Mouse (Mus musculus) layer of hippocampus, adult 9-10 months (tissue): Measurements from ENCODE around the gene Cetn4.

ENCODE experiments used
- DNase-seq: peaks from one replicate; pipeline ENCODE4 v3.0.0; 2022; ENCODE audit warnings: low spot score

The Cetn4 gene

DNA sequence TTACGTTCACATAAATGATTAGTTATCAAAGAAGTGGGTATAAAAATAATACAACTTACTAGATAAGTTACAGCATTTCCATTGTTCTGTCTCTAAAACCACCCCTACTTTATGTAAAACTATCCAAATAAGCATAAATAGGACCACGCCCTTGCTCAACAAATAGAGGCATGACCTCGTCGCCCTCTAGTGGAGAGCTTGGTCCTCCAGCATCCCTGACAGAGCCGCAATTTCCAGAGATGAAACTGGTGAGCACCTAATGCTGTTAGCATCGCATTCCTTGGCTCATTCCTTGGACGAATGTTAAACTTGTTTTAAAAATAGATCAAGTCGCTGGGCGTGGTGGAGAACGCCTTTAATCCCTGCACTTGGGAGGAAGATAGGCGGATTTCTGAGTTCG, 9.8 kb downstream of the Cetn4 start:
- no peak for DNase-seq

DNA sequence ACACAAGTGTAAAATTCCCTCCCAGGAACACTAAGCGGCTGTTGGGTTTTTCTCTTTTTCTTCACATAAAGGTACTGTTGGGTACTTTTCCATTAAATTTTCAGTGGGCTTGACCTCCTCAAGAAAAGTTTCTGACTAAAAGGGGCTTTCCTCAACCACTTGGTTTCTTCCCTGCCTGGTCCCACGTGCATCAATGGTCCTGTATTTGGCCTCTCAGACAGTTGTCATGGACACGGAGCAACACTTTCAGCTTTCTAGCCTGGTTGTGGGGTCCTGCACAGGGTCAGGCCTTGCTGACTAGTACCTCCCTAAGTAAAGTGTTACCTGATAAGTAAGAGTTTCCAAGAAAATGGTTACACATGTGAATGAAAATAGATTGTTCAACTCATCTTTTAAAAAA, 13.0 kb downstream of the Cetn4 start:
- DNase-seq = no peak

DNA sequence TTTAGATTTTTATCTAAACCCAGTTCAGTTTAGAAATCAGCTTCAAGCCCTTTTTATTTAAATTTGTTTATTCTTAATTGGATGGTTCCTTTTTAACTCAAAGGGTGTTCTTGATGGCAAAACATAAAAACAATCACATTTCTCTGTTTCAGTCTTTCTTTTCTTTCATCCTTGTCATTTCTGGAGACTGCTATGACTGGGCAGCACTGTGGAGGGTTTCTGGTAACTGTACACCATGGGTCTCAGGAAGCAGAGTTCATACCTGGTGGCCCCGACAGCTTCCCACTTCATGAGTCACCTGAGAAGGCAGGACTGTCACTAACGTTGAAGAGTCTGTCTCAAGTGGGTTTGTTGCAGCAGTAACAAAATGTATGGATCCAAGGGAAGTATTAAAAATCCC, 19.9 kb downstream of the Cetn4 start:
- no peak for DNase-seq

DNA sequence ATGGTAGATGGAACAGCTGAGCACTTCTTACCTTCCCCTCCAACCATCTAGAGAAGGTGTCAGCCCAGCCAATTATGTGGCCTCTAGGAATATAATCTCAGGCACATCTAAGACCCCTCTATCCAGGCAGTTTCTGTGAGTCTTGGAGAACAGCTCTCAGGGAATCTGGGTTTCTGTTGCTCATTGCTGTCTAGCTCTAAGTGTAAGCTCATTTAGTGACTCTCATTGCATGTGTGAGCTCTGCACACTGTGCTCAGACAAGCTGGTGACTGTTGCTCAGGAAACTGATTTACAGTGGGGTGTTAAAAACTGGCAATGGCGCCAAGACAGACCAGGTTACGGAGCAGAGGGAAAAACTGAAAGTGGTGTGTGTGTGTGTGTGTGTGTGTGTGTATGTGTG, 20.6 kb downstream of the Cetn4 start:
- no peak for DNase-seq

DNA sequence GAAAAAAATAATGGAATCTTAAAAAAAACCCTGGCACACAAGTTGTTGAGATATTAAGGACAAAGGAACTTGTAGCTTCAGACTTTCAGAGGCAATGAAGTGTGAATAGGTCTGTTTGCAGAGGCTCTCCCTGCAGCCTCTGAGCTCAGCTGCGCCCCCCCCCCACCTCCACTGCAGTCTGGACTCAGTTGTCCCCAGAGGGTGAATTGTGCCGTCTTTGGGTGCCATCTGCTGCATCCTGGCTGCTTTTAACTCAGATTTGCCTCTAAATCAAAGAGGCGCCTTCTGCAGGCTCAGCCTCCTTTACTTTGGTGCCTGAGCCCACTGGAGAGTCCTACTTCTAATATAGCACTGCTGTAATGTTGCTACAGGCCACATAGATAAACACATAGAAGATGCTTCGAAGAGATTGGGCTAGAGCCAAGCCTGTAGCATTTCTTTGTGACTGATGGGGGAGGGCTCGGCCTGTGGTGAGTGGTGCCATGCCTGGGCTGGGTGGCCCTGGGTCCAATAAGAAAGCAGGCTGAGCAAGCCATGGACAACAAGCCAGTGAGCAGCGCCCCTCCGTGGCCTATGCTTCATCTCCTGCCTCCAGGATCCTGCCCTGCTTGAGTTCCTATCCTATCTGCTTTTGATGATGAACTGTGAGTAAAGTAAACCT, 21.5 kb downstream of the Cetn4 start:
- no peak for DNase-seq

DNA sequence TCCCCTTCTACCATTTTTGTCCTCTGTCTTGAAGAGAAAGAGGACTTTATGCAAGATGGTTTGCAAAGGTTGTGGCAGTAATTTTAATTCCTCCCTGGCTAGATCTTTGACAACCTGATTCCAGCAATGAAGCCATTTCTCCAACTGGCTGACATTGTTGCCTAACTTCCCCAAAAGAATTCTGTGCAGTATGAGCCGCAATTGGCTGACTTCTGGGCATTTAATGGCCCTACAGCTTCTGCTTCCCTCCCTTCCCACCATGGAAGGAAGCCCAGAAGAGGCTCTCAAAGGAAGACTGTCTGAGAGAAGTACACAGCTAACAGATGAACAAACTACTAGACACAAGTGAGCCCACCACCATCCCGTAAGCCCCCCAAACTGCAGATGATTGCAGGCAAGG, 23.3 kb downstream of the Cetn4 start:
- no peak for DNase-seq

DNA sequence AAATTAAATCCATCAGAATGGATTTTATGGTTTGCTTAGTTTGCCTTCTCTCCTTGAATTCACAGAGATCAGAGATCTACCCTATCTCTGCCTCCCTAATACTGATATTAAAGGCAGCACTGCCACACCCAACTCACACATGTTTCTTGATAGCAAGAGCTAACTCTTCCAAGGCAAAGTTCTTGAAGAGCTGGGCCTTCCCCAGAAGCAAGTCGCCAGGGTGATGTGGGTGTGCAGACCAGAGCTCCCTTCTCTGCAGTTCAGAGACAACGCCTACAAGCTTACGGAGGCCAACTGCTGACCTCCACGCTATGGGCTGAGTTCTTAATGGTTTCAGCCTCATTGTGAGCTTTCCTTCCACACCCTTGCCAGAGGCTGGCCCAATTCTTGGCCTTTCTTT, 29.3 kb downstream of the Cetn4 start:
- DNase-seq = no peak

DNA sequence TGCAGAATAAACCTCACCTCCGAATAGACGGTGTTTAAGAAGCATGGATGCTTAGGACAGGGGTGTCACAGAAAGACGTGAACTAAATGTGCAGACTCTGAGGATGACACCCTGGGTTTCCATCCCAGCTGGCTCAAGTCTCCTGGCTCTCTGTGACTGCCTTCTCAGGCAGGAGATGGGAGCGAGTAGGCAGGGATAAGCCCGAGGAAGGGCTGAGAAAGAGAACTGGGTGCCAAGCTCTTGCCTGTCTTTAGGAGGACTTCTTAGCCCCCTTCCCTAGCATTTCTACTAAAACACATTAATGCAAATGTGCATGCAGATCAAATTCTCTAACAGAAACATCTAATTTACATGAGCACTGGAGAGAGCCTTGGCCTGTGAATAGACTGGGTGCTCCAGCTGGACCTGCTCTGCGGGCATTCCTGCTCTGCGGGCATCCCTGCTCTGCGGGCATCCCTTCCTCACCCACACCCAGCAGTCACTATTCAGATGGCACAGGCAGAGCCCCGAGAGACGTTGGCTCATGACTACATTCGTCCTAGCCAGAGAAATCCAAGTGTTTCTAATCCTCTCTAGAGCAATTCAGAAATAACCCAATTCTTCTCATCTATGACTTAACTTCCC, 30.1 kb downstream of the Cetn4 start:
- DNase-seq = no peak

DNA sequence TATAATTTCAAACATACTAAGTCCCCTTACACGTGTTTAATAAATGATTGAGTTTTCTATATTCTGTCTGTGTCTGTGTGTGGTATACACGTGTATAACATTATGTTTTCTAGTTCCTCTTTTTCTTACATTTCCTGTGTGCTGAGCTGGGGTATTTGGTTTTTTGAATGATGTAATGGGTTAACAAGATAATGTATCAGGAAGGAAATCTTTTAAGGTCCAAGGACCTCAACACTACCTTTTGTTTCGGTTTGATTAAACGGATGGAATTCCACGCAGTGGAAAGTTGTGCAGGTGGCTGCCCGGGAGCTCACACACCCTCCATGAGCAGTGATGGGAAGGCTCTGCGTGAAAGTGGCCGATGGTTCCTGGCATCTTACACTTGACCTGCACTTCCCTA, 31.6 kb downstream of the Cetn4 start:
- no peak for DNase-seq

DNA sequence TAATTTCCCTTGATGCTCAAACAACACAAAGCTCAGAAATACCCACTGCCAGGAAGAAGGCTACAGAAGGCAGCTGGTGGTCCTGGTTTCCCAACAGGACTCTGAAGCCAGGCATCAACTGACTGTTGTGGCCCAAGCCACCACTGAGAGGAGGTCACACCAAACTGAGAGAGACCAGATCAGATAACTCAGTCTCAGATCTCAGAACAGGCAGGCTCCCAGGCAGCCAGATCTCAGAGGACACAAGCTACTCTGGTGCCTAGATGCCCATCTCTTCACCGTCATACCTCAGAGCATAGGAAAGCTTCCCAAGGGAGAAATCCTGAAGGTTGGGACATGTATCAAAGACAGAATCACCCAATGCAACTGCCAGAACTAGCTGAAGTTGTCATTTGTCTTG, 32.3 kb downstream of the Cetn4 start:
- no peak for DNase-seq

DNA sequence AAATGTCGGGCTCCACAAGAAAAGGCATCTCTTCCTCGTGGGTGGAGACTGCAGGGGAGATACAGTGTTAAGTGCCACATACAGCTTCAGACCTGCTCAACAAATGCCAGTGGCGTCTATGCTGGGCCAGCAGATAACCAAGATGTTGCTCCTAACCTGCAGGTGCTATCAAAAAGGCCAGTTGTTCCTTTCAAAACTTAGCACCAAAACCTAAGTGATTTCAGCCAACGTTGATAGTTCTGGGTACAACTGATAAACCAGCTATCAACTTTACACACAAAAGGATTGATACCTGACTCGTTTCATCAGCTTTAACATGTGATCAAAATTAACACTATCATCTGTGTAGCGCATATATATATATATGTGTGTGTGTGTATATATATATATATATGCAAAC, 37.8 kb downstream of the Cetn4 start:
- DNase-seq = no peak

DNA sequence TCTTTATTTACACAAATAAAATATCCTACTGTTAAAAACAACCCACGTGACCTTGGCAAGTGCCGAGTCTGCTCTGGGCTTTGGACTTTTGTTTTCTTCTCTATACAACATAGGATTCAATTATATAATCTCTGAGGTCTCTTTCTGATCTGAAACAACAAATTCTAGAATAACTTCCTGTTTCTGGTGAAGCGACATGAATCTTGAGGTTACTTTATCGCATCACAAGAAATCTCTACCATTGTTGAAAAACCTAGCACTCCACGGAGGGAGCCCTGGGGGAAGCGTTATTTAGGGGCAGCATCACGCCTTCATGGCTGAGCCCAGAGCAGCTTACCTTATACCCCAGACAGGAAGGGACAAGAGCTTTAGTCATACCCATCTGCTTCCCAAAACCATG, 39.4 kb downstream of the Cetn4 start:
- no peak for DNase-seq

DNA sequence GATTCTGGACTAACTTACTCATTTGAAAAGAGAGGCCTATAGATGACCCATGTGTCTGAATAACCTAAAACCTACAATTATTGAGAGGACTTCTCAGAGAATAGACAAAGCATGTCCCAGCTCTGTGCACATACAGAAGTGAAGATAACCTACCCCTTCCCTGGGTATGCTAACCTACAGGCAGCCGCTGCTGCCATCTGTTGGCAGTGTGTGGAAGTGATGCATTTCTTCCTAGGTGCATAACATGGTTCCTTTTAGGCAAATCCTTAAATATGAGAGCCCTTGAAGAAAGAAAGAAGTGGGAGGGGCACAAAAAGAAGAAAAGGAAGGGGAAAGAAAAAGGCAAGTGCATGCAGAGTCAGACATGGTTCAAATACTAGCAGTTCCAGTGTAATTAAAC, 41.3 kb downstream of the Cetn4 start:
- DNase-seq = peak; percentile 51

DNA sequence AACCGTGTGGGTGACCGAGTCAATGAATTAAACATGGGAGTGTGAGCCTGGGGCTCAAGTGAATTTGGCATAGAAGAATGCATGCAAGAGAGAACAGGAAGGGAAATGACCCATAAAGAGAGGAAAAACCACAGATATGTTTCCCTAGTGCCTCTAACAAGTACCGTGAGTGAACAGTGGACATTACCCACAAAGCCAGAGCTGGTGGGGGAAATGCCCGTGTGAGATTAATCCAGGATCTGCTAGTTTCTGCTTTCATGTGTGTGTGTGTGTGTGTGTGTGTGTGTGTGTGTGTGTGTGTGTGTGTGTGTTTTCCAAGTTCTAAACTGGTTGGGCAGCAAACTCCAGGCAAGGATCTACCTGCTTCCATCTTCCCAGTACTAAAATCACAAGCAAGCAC, 42.6 kb downstream of the Cetn4 start:
- DNase-seq = no peak

DNA sequence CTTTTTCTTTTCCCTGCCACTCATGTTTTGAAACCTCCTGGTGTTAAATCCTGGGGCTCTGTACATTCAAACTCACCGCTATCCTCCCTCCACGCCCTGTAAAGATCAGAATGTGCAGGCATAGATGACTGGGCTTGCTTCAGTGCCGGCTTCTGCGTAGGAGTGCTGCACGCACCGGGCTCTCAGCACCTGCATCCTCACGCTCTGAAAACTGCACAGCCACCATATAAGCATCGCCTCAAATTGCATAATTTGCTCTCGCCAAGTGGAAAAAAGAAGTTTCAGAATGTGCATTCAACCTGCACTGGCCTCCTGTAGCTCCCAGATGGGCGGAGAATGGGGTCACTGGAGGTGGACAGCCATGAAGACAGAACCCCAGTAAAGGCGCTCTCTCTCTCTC, 44.2 kb downstream of the Cetn4 start:
- no peak for DNase-seq

DNA sequence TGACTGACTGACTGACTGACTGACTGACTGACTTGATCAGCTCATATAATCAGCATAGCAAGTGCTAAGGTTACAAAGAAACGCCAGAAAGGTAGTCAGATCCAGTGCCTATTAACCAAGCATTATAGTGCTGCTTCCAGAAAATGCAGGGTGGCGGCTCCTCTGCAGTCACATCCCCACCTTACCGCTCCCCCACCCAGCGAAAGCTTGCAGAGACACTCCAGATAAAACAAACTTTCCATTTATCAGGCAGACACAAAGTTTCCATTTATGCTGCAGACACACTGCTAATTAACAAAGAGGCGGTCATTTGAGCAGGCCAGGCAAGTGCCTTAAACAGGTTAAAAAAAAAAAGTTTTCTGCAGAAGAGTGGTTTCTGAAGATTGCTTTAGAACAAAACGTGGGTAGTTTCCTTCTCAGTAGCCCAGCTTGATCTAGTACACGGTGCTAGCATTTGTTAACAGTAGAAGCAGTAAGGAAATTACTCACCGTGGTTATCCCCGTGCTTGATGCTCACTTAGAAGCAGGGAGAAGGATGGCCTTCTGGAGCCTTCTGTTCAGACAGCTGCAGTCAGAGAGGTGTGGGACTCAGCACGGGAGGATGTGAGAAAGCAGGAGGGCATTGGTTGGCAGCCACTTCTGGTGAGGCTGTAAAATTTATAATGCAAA, 53.0 kb downstream of the Cetn4 start:
- DNase-seq = peak; percentile 11

DNA sequence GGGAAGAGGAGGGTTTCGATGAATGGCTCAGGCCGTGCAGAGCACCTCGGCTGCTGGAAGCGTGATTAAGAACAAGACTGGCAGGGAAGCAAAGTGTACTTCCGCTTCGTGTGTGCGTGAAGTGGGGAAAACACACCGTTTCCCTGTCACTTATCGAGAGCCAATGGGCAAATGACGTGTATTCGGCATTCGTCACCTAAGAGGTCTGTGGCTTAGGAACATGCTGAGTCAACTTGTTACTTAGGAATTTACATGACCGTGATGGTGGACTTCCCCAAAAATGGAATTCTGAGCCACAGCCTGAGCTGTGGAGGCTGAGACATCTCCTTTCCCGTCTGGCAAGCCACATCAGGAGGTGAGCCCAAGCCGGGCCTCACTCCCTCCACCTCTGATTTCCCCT, 54.7 kb downstream of the Cetn4 start:
- DNase-seq = no peak
